Mouse (Mus musculus) retina, embryonic 14.5 days (tissue): ENCODE data around the gene Tmem174.
A peak's percentile ranks its signal among the peaks of the same experiment; 100 is the strongest.

Source experiments
- DNase-seq: peaks from one replicate; pipeline ENCODE4 v3.0.0-alpha.2; 2015; ENCODE audit warnings: low spot score

The Tmem174 gene

DNA sequence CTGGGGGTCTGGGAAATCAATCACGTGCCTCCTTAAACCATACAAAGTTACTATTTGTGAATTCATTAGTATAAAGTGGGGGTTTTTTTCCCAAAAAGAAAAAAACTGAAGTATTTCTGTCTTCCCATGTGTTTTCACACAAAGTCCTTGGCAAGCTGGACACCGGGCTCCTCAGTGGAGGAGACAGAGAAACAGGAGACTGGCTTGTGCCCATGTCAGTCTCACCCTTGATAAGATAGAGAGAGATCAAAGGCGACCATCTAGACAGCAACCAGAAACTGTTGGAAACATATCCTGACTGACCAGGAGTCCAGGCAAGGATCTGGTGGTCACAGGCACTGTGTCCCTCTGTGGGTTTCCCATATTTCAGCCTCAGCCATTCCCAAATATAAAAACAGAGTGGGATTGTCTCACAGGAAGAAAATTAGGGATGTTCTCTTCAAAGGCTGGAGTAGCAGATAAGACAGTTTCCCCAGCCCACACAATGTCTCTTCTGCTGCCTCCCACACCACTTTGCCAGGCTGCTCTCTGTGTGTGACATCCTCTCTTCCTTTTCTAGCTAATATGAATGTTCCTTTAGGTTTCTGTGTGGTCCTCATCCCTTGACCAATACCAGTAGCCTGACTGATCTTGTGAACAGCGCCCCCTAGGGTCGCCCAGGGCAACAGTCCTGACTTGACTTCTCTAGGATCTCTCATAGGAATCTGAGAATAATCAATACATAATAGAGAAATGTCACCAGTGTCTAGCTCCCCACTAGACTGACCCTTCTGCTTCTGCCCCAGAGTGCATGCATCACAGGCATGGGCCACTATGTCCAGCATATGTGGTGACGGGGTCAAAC is 3.3 kb downstream of the Tmem174 start:
- DNase-seq = peak; percentile 26

DNA sequence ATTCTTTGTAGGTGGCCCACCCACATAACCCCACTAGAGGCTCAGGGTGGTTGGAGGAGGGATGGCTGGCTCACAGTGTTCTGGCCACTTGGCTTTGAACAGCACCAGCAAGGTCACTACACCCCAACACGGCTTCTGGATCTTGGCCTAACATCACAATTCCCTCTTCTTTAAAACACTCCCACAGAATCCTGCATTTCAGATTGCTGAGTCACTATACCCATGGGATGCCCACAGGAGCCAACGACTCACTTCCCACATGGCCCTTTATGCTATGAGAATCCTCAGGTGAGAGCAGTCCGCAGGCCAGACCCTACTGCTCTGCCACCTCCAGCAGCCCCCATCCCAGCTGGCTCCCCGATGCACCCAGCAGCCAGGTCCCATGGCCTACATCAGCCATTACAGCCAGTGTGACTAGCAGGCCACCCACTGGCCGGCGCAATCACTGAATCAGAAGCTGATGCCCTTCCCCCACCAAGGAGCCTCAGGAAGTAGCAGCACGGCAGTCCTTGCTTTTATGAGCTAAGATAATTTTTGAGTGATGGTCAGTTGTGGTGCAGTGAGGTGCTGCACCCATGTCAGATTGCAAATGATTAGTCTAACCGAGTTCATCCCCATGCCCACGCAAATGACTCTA is 4.8 kb downstream of the Tmem174 start:
- DNase-seq = no peak

DNA sequence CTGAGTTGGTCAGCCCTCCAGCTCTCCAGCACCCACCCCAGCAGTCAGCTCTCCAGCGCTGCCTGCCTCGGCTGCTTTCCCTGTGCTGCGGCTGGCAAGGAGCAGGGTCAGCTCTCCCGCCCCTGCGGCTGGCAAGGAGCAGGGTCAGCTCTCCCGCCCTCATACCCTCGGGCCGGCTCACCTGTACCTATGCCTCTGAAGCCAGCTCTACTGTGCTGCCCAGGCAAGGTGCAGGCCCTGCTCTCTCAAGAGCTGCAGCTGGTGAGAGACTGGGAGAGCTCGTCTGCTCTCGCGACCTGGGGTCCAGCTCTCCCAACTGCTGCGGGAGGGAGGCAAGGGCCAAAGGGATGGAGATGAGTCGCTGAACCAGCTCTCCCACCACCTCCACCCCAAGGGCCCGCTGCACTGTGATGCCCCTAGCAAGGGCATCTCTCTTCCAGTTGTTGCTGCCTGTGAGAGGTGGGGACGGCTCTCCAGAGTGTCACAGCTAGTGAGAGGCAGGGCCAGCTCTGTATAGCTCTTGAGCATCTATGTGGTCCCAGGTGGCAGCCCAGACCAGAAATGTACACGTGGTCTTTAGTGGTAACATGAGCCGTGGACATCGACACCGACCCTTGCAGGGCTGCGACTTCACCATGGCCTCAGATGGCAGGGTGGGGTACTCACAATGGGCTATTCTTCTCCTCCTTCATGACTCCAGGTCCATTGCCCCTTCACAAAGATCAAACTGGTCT is 5.9 kb downstream of the Tmem174 start:
- no peak for DNase-seq

DNA sequence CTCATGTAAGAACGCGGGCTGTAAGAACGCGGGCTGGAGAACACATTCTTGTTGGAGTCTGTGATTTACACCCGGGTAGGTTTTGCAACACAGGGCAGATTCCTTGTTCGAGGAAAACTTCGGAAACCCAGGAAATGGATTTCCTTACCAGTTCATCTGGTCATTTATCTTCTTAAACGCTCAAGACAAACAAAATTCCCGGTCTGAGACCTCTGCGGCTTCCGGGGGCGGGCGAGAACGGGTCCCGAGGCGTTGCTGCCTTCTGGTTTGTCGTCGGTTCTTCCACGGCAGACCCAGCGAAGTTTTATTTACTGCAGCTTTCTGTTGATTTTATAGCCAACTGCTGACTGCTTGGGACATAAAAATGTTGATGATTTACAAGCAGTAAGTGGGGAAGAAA is 10.5 kb downstream of the Tmem174 start:
- DNase-seq = no peak

DNA sequence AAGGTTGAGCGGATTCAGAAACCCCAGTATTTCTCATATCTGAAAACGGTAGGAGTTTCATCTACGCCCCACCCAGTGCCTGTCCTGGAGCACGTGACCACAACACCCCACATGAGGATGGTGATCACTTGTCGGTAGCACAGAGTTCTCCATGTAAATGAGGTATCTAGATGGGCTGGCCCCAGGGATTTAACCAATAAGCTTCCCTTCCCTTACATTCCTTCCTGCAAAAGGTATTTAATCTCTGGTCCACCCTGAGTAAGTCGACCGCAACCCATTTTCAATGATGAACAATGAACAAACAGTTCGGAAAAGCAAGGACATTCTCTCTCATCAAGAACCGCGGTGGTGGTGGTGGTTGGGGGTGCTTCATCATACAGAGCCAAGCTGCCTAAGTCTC is 12.7 kb downstream of the Tmem174 start:
- DNase-seq = no peak

DNA sequence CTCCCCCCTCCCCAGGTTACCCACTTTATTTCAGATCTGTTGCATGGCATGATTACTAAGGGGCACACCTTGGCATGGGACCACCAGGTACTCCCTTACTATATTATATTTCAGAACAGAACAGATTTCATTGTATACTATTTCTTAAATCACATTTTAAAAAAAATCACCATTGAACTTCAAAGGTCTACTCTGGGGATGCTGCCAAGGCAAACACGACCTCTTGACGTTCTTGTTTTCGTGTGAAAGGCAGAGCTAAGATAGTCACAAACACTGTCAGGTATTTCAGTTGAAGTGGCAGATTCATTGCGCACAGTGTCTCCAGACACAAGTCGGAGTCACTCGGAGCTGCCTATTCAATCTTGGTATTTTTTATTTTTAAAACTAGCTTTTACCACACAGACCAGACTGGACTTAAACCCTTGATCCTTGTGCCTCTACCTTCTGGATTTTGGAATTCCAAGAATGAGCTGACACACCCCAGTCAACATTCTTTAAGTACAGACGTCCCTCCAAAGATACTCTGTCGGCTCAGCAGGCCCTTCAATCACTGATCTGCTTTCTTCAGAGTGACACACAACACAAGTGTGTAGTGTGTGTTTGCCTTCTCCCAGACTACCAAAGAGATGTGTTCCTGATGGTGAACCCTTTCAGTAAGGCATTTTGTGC is 14.2 kb downstream of the Tmem174 start:
- no peak for DNase-seq

DNA sequence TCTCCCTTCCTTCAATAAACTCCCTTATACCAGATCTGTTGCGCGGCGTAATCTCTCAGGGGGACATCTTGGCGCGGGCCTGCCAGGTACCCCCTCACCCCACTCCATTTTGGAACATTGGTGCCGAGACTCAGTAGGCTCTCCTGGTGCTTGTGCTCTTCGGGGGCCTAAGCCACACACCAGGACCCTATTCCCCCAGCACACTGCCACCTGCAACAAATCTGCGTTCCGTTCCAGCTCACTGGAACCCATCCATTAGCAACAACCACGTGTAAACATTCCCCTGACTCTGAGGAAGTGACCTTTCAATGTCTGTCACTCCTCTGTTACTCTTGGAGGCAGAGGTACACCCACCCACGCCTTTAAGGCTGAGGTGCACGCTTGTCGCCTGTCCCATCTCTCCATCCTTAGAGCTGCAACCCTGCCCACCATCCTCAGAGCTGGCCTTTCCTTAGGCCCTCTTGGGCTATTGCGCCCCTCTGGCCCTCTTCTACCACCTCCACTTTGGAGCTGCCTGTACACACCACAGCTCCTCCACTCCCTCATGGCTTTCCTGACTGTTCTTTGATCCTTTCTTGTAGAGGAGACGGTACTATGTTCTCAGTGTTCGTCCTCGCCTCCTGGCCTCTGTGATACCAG is 19.7 kb downstream of the Tmem174 start:
- no peak for DNase-seq

DNA sequence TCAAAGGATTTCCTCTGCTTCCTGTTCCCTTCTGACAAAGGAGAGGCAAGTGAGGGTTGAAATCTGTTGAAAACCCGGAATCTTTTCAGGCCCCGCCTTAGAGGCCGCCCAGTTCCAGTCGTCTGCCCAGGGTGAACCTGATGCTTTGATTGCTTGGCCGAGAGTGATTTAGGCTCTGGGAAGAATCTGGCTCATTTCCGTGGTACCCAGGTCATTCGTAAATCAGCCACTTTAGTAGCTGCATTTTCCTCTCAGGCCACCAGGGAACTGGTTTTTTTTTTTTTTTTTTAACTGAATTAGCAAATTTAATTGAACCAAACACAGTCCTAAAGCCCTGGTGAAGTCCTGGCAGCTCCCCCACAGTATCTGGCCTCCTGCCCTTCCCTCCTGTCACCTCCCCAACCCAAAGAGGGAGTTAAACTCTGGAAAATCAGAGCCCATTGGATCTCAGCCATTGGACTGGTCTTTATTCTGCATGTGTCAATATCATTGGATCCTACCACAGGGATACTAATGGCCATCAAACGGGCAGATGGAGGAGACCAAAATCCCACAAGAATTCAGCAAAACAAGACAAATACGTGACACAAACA is 29.2 kb downstream of the Tmem174 start:
- DNase-seq = no peak

DNA sequence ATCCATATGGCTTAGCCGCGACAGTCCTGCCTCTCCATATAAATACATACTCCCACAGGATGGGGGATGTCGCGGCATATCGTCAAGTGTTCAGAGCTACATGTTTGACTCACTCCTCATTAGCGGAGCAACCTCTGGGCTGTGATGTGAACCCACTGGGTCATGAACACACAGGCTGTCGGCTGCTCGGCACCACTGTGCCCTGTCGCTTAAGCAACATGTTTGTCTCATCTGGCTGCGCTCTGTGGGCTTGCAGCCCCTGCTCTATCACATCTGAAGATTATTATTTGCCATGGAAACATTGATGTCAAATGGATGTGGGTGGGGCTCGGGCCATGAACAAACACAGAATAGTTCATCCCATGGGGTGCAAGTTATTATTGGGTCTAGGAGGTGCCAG is 33.4 kb downstream of the Tmem174 start:
- no peak for DNase-seq

DNA sequence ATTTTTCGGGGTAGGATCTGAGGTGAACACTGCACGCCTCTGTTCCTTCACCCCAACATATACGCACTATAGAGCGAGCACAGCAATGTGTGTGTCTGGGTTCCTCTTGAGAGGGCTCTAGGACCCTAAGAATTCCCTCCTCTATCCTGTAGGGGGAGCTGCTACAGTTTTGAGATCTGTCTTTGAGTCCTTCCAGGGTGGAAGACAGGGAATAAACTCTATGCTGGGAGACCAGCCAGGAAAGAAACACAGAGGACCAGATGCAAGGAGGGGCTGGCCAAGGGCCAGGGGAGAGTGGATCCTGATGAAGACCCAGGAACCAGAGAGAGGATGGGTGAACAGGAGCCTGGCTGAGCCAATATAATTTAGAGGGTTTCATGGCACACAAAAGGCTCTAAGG is 40.5 kb downstream of the Tmem174 start:
- no peak for DNase-seq

DNA sequence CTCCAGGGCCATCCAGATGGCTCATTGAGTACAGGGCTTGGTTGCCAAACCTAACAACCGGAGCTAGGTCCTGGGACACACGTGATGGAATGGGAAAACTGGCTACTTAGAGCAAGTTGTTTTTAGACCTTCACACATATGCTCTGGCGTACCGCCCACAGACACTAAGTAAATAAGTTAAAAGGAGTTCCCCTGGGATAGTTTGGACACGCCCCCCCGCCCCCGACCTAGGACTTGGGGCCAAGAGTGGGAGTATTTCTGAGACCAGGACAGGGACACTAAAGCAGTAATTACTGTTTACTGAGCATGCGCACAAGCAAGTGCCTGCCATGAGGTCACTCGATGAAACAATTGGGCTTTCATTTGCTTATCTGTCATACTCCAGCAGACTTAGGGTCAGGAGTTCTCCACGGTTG is 42.5 kb downstream of the Tmem174 start:
- no peak for DNase-seq

DNA sequence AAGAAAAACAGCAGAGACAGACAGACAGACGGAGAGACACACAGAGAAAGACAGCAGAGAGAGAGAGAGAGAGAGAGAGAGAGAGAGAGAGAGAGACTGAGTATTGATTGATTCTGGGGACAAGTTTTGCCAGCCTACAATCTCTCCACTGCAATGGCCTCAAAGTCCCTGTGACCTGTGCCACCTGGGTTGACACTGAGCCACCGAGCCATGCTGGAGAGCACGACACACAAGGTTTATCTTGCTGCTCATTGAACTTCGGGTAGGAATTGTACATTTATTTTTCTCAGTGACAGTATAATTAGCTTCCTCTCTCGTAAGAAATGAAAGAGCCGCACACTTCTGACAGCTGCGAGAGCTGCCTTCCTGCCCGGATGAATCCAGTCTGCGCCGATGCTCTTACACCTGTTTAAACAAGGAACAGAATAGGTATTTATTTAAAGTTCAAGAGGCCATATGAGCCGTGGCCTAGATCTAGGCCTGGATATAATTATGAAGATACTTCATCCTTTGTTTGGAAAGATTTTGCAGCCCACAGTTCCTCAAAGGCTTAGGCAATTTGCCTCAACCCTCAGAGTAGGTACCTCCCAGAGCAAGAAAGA is 43.2 kb downstream of the Tmem174 start:
- no peak for DNase-seq

DNA sequence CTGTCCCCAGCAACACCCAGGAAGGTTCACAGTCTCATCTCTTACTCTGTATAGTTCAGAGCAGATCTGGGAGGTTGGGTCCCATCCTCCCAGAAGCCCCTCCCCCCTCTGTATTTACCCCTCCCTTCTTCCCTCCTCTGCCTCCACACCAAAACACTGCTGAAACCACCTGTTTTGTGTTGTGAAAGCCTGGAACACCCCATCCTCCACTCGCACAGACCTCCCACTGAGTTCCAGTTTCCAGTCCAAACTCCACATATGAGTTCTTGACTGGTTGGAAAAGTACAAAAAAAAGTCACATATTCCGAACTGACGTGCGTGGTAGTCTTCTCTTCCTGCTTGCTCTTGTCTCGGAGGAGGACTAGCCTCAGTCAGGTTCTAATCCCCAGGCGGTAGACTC is 45.8 kb downstream of the Tmem174 start:
- DNase-seq = no peak

DNA sequence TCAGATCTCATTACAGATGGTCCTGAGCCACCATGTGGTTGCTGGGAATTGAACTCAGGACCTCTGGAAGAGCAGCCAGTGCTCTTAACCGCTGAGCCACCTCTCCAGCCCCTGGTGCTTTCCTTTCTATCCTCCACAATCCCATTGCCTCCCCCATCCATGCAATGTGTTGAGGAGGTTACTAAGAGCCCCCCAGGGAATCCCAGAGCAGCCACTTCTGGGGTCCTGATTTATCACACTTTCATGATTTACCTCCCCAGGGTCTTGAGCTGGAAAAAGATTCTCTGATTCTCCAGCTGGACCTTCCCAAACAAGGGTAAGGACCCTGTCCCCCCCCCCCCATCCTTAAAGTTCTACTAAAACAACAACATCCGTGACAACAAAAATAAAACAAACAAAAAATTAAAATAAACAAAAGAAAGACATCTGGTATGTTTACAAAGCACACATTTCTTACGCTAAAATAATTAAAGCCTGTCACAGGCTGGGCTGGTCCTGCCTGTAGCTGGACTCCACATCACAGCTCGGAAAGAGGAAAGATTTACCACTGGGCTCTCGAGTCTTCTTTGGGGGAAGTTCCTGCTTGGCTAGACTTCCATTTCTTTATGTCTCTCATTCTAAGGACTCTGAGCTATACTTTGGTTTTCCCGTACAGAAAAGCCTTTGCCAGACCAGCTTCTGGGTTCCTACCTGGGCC is 46.4 kb downstream of the Tmem174 start:
- DNase-seq = no peak

DNA sequence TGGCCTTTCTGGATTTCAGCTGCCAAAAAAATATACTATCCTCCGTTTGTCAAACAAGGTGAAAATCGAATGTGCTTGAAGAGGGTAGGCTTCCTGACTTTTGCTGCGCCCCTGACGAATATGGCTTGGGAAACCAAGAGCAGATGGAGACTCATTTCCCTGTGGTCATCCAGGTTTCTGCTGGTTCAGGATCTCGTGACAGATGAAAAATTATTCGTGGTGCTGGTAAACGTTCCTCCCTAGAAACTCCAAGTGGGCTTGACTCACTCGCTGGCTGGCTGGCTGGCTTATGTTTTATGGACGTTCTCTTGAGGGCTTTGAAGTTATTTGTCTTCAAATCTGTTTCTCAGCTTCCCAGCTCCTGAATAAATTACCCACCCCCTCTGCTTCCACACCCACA is 47.6 kb downstream of the Tmem174 start:
- DNase-seq = no peak

DNA sequence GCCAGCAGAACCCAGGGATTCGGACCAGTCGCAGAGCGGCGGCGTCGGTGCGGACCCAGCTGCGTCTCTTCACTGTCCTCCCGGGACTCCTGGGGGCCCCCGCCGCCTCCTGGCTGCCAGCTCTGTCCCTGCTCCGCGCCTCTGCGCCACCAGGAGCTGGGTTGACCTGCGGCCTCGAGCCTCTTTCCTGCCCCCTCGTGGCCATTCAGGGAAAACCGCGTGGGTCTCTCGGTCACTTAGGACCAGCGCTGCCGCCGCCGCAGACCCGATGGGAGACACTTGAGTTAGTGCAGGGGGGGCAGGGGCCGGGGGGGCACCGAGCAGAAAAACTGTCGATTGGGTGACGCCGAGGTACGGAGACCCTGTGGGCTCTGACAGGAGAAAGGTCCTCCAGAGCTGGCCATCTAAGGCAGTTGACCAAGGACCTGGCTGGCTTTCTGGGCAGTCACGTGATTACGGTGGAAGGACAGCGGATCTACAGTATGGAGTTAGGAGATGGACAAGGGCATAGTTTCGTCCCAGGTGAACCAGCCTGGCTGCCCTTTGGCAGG is 48.2 kb downstream of the Tmem174 start:
- DNase-seq = peak; percentile 95

DNA sequence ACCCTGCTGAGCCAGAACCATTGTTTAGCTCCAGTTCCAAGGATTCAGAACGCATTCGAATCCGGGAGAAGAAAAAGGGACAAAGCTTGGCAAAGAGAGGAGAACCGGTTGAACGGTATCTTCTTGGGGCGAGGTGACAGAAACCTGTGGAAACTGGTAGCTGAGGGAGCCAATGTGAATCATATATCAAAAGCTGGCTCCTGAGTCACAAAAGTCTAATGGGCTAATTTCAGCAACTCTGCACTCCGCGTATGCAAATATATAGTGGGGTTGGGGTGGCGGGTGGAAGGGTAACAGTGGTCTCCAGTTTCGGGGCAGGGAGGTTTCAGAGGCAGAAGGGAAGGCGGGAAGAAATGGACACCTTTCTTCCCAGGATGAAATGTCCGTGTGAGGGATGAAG is 48.7 kb downstream of the Tmem174 start:
- peak; percentile 21 for DNase-seq

DNA sequence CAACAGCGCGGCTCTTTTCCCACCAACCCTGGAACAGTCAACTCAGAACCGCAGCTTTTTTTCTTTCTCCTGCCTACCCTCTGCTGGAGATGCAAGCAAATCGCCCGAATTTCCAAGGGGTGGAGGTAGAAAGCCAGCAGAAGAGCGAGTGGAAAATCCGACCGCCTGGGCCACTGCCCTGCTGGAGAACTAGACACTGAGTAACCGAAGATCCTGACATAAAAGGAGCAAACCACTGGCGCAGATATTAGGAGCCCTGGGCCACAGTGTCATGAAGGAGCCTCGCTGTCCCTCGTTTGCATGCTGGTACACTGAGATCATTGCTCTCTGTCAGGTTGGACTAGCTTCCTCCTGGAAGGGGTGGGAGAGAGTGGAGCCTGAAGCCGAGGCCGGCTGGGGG is 49.6 kb downstream of the Tmem174 start:
- DNase-seq = peak; percentile 69

DNA sequence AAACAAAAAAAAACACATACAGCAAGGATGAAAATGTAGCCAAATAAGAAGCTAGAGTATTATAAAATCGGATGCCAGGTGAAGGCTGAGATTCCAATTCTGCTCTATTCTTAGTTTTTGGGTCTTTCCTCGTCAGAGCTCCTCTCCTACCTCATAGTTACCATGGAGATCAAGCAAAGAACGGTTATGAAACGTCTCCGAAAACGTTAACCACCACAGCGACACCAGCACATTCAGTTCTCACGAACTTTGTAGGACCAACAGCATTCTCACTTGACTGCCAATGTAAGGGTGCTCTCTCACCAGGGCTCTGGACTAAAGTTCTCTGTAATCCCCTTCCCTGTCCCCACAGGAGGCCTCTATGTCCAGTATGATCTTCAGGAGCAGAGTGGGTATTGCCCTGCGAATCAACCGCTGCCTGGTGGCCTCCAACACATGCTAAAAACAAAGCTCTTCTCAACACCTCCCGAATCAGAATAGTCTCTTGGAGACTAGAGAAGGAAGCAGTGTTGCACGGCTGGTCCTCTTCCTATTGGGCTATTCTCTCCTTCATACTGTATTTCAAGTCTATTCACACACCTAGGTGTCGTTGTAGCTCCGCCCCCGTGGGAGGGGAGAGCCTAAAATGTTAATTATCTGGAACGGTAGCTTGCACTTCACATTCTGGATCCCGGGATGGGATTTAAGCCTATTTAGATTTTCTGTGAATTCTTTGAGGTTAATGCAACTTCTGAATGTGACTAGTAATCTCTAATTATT is 50.2 kb downstream of the Tmem174 start:
- DNase-seq = no peak
